Mouse (Mus musculus): ENCODE measurements around the gene Mical3. TPM values are rescaled to one million over a fixed set of nuclear protein-coding genes. Genes with fewer than 3 reads are reported as not detected.
A peak's percentile ranks its signal among the peaks of the same experiment; 100 is the strongest.

The Mical3 gene
- total and polyA plus RNA-seq, 2 experiments: 5.8 to 7.9 TPM

DNA sequence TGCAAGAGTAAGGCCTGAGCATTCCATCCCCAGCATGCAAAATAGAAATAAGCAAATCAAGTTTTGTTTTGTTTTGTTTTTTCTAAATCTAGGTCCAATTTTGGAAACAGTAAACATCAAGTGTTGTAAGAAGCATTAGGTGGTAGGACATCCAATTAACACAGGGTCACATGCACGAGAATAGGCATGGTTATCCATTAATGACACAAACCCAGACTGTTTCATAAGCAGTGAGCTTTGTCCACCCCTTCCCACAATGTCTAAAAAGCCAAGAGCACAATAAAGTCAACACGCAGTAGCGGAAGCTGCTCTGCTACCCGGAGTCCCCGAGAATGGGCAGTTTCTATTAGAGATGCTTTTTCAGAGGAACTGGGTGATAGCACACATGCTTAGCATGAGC lies 225.7 kb downstream of the Mical3 start:
- peak; percentile 98 for DNase-seq (ENCODE audit: extremely low read depth, low read depth, low spot score)
- no peak for TF ChIP-seq CTCF (IDR thresholded peaks at IDR 0.05; ENCODE audit: low read depth, low read length)
- TF ChIP-seq POLR2A (IDR thresholded peaks at IDR 0.05; ENCODE audit: extremely low read depth, insufficient read depth, low read length): no peak
- WGBS: 17% methylated on average over 5 of the region's 5 CpGs
- Histone ChIP-seq H3K4me3 (ENCODE audit: insufficient read depth, low read depth, low read length) (no peak overlapping the region), H3K9ac (ENCODE audit: low read depth, low read length) (peak overlapping the region; percentile 19), H3K27me3 (ENCODE audit: control insufficient read depth, insufficient read depth, low read length) (no peaks in the 10 kb centered on the region), H3K4me1 (ENCODE audit: control insufficient read depth, insufficient read depth, low read length) (peaks cover 9% of the 10 kb centered on the region), H3K79me2 (ENCODE audit: control insufficient read depth, insufficient read depth, low read length) (no peaks in the 10 kb centered on the region; the same call in 1 of the 2 replicates), H3K36me3 (ENCODE audit: control insufficient read depth, insufficient read depth, low read length) (no peaks in the 10 kb centered on the region), H3K27ac (replicated peaks; ENCODE audit: insufficient read depth, low read depth, low read length) (peak overlapping the region; percentile 94)

- no peak for DNase-seq (ENCODE audit: extremely low read depth, low read depth, low spot score)
- WGBS: 44% methylated on average over 11 of the region's 11 CpGs
- TF ChIP-seq POLR2A (IDR thresholded peaks at IDR 0.05; ENCODE audit: extremely low read depth, insufficient read depth, low read length) (no peak), CTCF (IDR thresholded peaks at IDR 0.05; ENCODE audit: low read depth, low read length) (no peak; the same call in 1 of the 2 replicates)
- peak overlapping the region; percentile 51; the same call in 1 of the 2 replicates for H3K9ac ChIP-seq (ENCODE audit: low read depth, low read length)
- H3K36me3 ChIP-seq (ENCODE audit: control insufficient read depth, insufficient read depth, low read length): no peaks in the 10 kb centered on the region
- H3K27me3 ChIP-seq (ENCODE audit: control insufficient read depth, insufficient read depth, low read length): no peaks in the 10 kb centered on the region
- no peak overlapping the region for H3K4me3 ChIP-seq (ENCODE audit: insufficient read depth, low read depth, low read length)
- H3K79me2 ChIP-seq (ENCODE audit: control insufficient read depth, insufficient read depth, low read length): no peaks in the 10 kb centered on the region
- peaks cover 9% of the 10 kb centered on the region for H3K4me1 ChIP-seq (ENCODE audit: control insufficient read depth, insufficient read depth, low read length)
- peak overlapping the region; percentile 94 for H3K27ac ChIP-seq (replicated peaks; ENCODE audit: insufficient read depth, low read depth, low read length)
Measured at GRCm38 (mm10) chr6:120903961-120904360, 226.8 kb downstream of the Mical3 start.

GRCm38 (mm10) chr6:120903450-120903912 lies 227.3 kb downstream of the Mical3 start:
- DNase-seq (ENCODE audit: extremely low read depth, low read depth, low spot score): peak; percentile 99
- no peak overlapping the region for H3K9ac ChIP-seq (ENCODE audit: low read depth, low read length)
- TF ChIP-seq POLR2A (IDR thresholded peaks at IDR 0.05; ENCODE audit: extremely low read depth, insufficient read depth, low read length) (no peak), CTCF (IDR thresholded peaks at IDR 0.05; ENCODE audit: low read depth, low read length) (peak; percentile 71)
- peak overlapping the region; percentile 94 for H3K27ac ChIP-seq (replicated peaks; ENCODE audit: insufficient read depth, low read depth, low read length)
- H3K27me3 ChIP-seq (ENCODE audit: control insufficient read depth, insufficient read depth, low read length): no peaks in the 10 kb centered on the region
- peaks cover 9% of the 10 kb centered on the region for H3K4me1 ChIP-seq (ENCODE audit: control insufficient read depth, insufficient read depth, low read length)
- H3K79me2 ChIP-seq (ENCODE audit: control insufficient read depth, insufficient read depth, low read length): no peaks in the 10 kb centered on the region
- WGBS: 8% methylated on average over 5 of the region's 5 CpGs
- no peaks in the 10 kb centered on the region for H3K36me3 ChIP-seq (ENCODE audit: control insufficient read depth, insufficient read depth, low read length)
- no peak overlapping the region for H3K4me3 ChIP-seq (ENCODE audit: insufficient read depth, low read depth, low read length)

DNA sequence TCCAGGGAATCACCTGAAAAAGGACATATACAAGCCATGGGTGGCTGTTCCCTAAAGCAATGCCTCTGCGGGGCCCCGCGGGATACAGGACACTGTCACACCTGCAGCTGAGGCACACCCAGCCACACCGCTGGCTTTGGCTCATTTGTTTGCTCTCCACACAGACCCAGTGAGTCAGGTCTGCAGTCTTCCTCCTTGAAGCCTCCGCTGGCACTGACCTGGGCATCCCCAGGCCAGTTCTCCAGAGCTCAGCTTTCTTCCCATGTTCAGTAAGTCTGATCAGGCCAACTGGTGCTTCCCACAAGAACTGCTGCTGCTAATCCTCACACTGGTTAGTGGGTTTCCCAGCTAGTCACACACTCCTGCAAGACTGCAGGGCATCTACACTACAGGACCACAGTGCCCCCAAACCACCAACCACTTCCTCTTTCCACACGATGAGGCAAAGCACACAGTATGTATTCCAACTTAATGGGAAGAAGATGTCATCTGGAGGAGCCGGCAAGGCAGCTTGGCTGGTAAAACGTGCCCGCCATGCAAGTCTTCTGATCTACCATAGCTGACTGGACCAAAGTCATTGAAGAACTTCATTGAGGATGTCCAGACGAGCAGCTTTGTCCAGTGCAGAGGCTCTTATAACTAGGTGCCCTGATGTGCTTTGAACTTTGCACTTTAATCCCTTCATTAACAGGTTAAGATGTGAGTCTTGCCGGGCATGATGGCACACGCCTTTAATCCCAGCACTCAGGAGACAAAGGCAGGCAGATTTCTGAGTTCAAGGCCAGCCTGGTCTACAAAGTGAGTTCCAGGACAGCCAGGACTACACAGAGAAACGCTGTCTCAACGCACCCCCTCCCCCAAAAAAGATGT lies 228.8 kb downstream of the Mical3 start:
- Histone ChIP-seq H3K9ac (ENCODE audit: low read depth, low read length) (no peak overlapping the region), H3K4me3 (ENCODE audit: insufficient read depth, low read depth, low read length) (no peak overlapping the region), H3K4me1 (ENCODE audit: control insufficient read depth, insufficient read depth, low read length) (peaks cover 9% of the 10 kb centered on the region), H3K27me3 (ENCODE audit: control insufficient read depth, insufficient read depth, low read length) (no peaks in the 10 kb centered on the region), H3K27ac (replicated peaks; ENCODE audit: insufficient read depth, low read depth, low read length) (no peak overlapping the region), H3K79me2 (ENCODE audit: control insufficient read depth, insufficient read depth, low read length) (no peaks in the 10 kb centered on the region), H3K36me3 (ENCODE audit: control insufficient read depth, insufficient read depth, low read length) (no peaks in the 10 kb centered on the region; the same call in 1 of the 2 replicates)
- peak; percentile 24 for DNase-seq (ENCODE audit: extremely low read depth, low read depth, low spot score)
- WGBS: 80% methylated on average over 14 of the region's 14 CpGs
- no peak for TF ChIP-seq POLR2A (IDR thresholded peaks at IDR 0.05; ENCODE audit: extremely low read depth, insufficient read depth, low read length)
- no peak for TF ChIP-seq CTCF (IDR thresholded peaks at IDR 0.05; ENCODE audit: low read depth, low read length)

DNA sequence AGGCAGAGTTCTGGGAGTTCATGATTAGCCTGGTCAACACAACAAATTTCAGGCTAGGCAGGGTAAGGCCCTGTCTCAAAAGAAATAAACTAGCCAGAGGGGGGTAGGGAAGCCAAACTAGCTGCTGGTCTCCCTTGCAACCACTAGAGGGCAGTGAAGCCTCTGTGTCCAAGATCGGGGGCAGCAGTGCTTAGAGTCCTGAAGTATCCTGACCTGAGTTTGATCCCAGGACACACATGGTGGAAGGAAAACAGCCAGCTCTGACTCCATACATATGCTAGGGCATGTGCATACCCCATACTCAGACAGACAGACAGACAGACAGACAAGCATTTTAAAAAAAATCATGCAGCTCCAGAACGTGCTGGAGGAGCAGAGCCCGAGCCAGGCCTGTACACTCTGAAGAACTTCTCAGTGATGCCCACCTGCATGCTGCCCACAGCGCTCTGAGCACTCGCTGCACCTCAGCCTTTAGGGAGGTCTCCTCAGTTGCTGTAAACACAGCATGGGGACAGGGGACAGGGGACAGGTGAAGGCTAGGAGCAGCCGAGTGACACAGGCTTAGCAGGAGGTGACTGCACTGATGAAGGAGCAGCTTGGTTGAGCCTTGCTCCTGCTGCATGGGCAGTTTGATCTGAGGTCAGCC lies 232.5 kb downstream of the Mical3 start:
- peak; percentile 49 for DNase-seq (ENCODE audit: extremely low read depth, low read depth, low spot score)
- WGBS: 70% methylated on average over 6 of the region's 6 CpGs
- peaks cover 2% of the 10 kb centered on the region; the same call in 1 of the 2 replicates for H3K36me3 ChIP-seq (ENCODE audit: control insufficient read depth, insufficient read depth, low read length)

More for the DNA sequence above, 232.5 kb downstream of the Mical3 start:
- H3K4me1 ChIP-seq (ENCODE audit: control insufficient read depth, insufficient read depth, low read length): no peaks in the 10 kb centered on the region; the same call in 1 of the 2 replicates
- TF ChIP-seq CTCF (IDR thresholded peaks at IDR 0.05; ENCODE audit: low read depth, low read length): peak; percentile 93
- no peak for TF ChIP-seq POLR2A (IDR thresholded peaks at IDR 0.05; ENCODE audit: extremely low read depth, insufficient read depth, low read length)
- no peaks in the 10 kb centered on the region for H3K27me3 ChIP-seq (ENCODE audit: control insufficient read depth, insufficient read depth, low read length)
- no peak overlapping the region for H3K9ac ChIP-seq (ENCODE audit: low read depth, low read length)
- H3K27ac ChIP-seq (replicated peaks; ENCODE audit: insufficient read depth, low read depth, low read length): no peak overlapping the region
- H3K79me2 ChIP-seq (ENCODE audit: control insufficient read depth, insufficient read depth, low read length): no peaks in the 10 kb centered on the region
- no peak overlapping the region for H3K4me3 ChIP-seq (ENCODE audit: insufficient read depth, low read depth, low read length)

Measured in liver, adult 2 months (tissue).